Mouse (Mus musculus): ENCODE data around the gene 1700001K19Rik. TPM values are rescaled to one million over a fixed set of nuclear protein-coding genes. Genes with fewer than 3 reads are reported as not detected.
"Not testable (repeated sequence)": the region's sequence is repeated elsewhere in the genome, so short reads cannot be mapped to it uniquely, and the experiment has no call there.

1700001K19Rik gene
- polyA plus RNA-seq, 1 experiment: not detected

DNA sequence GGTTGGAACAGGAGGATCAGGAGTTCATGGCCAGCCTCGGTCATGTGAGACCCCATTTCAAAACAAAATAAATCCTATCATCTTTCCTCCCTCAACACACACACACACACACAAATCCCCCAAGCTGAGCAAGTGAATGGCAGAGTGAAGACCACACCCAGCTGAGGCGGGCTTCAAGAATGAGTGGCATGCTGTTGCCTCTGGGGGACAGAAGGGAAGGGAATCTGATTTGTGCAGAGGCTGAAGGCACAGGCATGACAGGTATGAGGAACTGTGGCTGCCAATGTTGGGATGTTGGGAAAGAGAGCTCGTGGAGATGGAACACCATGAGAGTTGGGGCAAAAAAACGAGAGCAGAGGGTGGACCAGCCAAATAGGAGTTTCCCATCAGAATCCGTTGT, 28.9 kb upstream of the 1700001K19Rik start:
- TF ChIP-seq POLR2A (IDR thresholded peaks at IDR 0.05; ENCODE audit: low read depth, low read length) (no peak), CTCF (IDR thresholded peaks at IDR 0.05; ENCODE audit: extremely low read depth, insufficient read depth, insufficient read length, insufficient replicate concordance) (no peak)
- WGBS: 84% methylated on average over 5 of the region's 5 CpGs

GRCm38 (mm10) chr12:110707451-110707850, 25.0 kb upstream of the 1700001K19Rik start:
- H3K4me3 ChIP-seq (ENCODE audit: extremely low read depth, insufficient read depth, insufficient read length): no peak overlapping the region
- H3K4me1 ChIP-seq (ENCODE audit: control insufficient read depth, insufficient read depth, insufficient read length): peaks cover 4% of the 10 kb centered on the region; the same call in 1 of the 2 replicates
- TF ChIP-seq POLR2A (IDR thresholded peaks at IDR 0.05; ENCODE audit: low read depth, low read length): no peak
- no peak for TF ChIP-seq CTCF (IDR thresholded peaks at IDR 0.05; ENCODE audit: extremely low read depth, insufficient read depth, insufficient read length, insufficient replicate concordance)
- no peaks in the 10 kb centered on the region for H3K36me3 ChIP-seq (ENCODE audit: control insufficient read depth, insufficient read depth, low read length)
- H3K27me3 ChIP-seq (ENCODE audit: control insufficient read depth, insufficient read depth, low read length): no peaks in the 10 kb centered on the region
- 91% methylated on average over 7 of the region's 7 CpGs for WGBS
- DNase-seq (ENCODE audit: low read depth in 1 of 2, low spot score in 2 of 2): no peak
- H3K27ac ChIP-seq (ENCODE audit: insufficient read depth, low read length): no peak overlapping the region

More for the DNA sequence above, 28.9 kb upstream of the 1700001K19Rik start:
- Histone ChIP-seq H3K27me3 (ENCODE audit: control insufficient read depth, insufficient read depth, low read length) (no peaks in the 10 kb centered on the region), H3K27ac (ENCODE audit: insufficient read depth, low read length) (no peak overlapping the region), H3K4me1 (ENCODE audit: control insufficient read depth, insufficient read depth, insufficient read length) (peaks cover 2% of the 10 kb centered on the region; the same call in 1 of the 2 replicates), H3K4me3 (ENCODE audit: extremely low read depth, insufficient read depth, insufficient read length) (no peak overlapping the region), H3K36me3 (ENCODE audit: control insufficient read depth, insufficient read depth, low read length) (no peaks in the 10 kb centered on the region)
- no peak for DNase-seq (ENCODE audit: low read depth in 1 of 2, low spot score in 2 of 2)

DNA sequence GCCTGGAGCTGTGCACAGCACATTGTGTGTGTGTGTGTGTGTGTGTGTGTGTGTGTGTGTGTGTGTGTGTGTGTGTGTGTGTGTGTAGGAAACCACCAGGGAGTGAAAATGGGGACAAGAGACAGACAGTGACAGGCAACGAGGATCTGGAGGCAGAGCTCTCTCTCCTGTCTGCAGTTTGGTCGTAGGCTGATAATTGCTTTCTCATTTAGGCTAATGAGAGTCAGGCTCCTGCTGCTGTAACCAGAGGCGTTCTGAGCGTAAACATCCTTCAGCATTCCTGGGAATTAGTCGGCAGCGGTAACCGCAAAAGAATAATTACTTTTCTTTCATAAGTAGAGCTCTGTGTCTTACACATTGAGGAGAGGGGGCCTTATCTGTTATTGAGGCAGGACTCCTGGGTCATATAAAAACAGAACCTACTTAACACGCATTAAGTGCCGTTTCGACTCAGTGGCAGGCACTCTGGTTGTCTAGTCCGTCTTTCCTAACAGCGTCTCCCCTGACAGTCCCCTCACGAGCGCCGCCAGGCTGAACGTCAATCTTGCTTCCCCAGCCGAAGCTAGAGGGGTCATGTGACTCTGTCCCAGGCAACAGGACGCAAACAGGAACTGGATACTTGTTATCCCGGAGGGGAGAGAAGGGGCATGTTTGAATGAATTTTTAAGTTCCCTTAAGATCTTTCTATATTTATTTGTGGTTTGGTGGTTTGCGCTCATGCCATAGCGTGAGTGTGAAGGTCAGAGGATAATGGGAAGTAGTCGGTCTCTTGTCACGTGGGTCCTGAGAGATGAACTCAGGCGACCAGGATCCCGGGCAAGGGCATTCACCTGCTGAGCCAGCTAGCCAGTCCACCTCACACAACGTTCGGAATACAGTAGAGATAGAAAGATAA, 24.2 kb upstream of the 1700001K19Rik start:
- no peak for TF ChIP-seq POLR2A (IDR thresholded peaks at IDR 0.05; ENCODE audit: low read depth, low read length)
- no peak for TF ChIP-seq CTCF (IDR thresholded peaks at IDR 0.05; ENCODE audit: extremely low read depth, insufficient read depth, insufficient read length, insufficient replicate concordance)
- Histone ChIP-seq H3K4me3 (ENCODE audit: extremely low read depth, insufficient read depth, insufficient read length) (peak overlapping the region; percentile 40), H3K4me1 (ENCODE audit: control insufficient read depth, insufficient read depth, insufficient read length) (peaks cover 4% of the 10 kb centered on the region; the same call in 1 of the 2 replicates), H3K27me3 (ENCODE audit: control insufficient read depth, insufficient read depth, low read length) (no peaks in the 10 kb centered on the region), H3K36me3 (ENCODE audit: control insufficient read depth, insufficient read depth, low read length) (no peaks in the 10 kb centered on the region), H3K27ac (ENCODE audit: insufficient read depth, low read length) (no peak overlapping the region)
- peak in 1 of 2 experiments; percentile 28 for DNase-seq (ENCODE audit: low read depth in 1 of 2, low spot score in 2 of 2)
- 3% methylated on average over 27 of the region's 27 CpGs for WGBS

- not testable (repeated sequence) for H3K27me3 ChIP-seq (ENCODE audit: control insufficient read depth, insufficient read depth, low read length); DNase-seq (ENCODE audit: low read depth in 1 of 2, low spot score in 2 of 2); H3K27ac ChIP-seq (ENCODE audit: insufficient read depth, low read length); H3K4me1 ChIP-seq (ENCODE audit: control insufficient read depth, insufficient read depth, insufficient read length); H3K36me3 ChIP-seq (ENCODE audit: control insufficient read depth, insufficient read depth, low read length); H3K4me3 ChIP-seq (ENCODE audit: extremely low read depth, insufficient read depth, insufficient read length)
- WGBS: 91% methylated on average over 4 of the region's 4 CpGs
Measured at GRCm38 (mm10) chr12:110705419-110705818, 23.0 kb upstream of the 1700001K19Rik start.

- H3K4me3 ChIP-seq (ENCODE audit: extremely low read depth, insufficient read depth, insufficient read length): no peak overlapping the region
- WGBS: 82% methylated on average over 7 of the region's 7 CpGs
- no peak overlapping the region for H3K27ac ChIP-seq (ENCODE audit: insufficient read depth, low read length)
- TF ChIP-seq CTCF (IDR thresholded peaks at IDR 0.05; ENCODE audit: extremely low read depth, insufficient read depth, insufficient read length, insufficient replicate concordance) (no peak), POLR2A (IDR thresholded peaks at IDR 0.05; ENCODE audit: low read depth, low read length) (no peak)
- peaks cover 4% of the 10 kb centered on the region; the same call in 1 of the 2 replicates for H3K4me1 ChIP-seq (ENCODE audit: control insufficient read depth, insufficient read depth, insufficient read length)
- no peak for DNase-seq (ENCODE audit: low read depth in 1 of 2, low spot score in 2 of 2)
- no peaks in the 10 kb centered on the region for H3K27me3 ChIP-seq (ENCODE audit: control insufficient read depth, insufficient read depth, low read length)
- H3K36me3 ChIP-seq (ENCODE audit: control insufficient read depth, insufficient read depth, low read length): no peaks in the 10 kb centered on the region
Measured at GRCm38 (mm10) chr12:110703682-110704081, 21.3 kb upstream of the 1700001K19Rik start.

- Histone ChIP-seq H3K4me1 (ENCODE audit: control insufficient read depth, insufficient read depth, insufficient read length) (peaks cover 9% of the 10 kb centered on the region; the same call in 1 of the 2 replicates), H3K4me3 (ENCODE audit: extremely low read depth, insufficient read depth, insufficient read length) (no peak overlapping the region), H3K27ac (ENCODE audit: insufficient read depth, low read length) (no peak overlapping the region), H3K36me3 (ENCODE audit: control insufficient read depth, insufficient read depth, low read length) (no peaks in the 10 kb centered on the region), H3K27me3 (ENCODE audit: control insufficient read depth, insufficient read depth, low read length) (no peaks in the 10 kb centered on the region)
- TF ChIP-seq CTCF (IDR thresholded peaks at IDR 0.05; ENCODE audit: extremely low read depth, insufficient read depth, insufficient read length, insufficient replicate concordance) (peak; percentile 94), POLR2A (IDR thresholded peaks at IDR 0.05; ENCODE audit: low read depth, low read length) (no peak)
- peak; percentile 57 to 83 for DNase-seq (ENCODE audit: low read depth in 1 of 2, low spot score in 2 of 2)
- 27% methylated on average over 8 of the region's 8 CpGs for WGBS
Measured at GRCm38 (mm10) chr12:110703008-110703471, 20.6 kb upstream of the 1700001K19Rik start.

- TF ChIP-seq POLR2A (IDR thresholded peaks at IDR 0.05; ENCODE audit: low read depth, low read length): no peak
- TF ChIP-seq CTCF (IDR thresholded peaks at IDR 0.05; ENCODE audit: extremely low read depth, insufficient read depth, insufficient read length, insufficient replicate concordance): no peak
- Histone ChIP-seq H3K4me1 (ENCODE audit: control insufficient read depth, insufficient read depth, insufficient read length) (peaks cover 9% of the 10 kb centered on the region; the same call in 1 of the 2 replicates), H3K36me3 (ENCODE audit: control insufficient read depth, insufficient read depth, low read length) (no peaks in the 10 kb centered on the region), H3K27me3 (ENCODE audit: control insufficient read depth, insufficient read depth, low read length) (no peaks in the 10 kb centered on the region), H3K4me3 (ENCODE audit: extremely low read depth, insufficient read depth, insufficient read length) (no peak within 1 kb of the TSS), H3K27ac (ENCODE audit: insufficient read depth, low read length) (no peak within 1 kb of the TSS)
- WGBS: 58% methylated on average over 4 of the region's 4 CpGs
- no peak for DNase-seq (ENCODE audit: low read depth in 1 of 2, low spot score in 2 of 2)
Measured at GRCm38 (mm10) chr12:110702556-110702955, 20.1 kb upstream of the 1700001K19Rik start, which contains the start of gene Hsp90aa1. Gene Hsp90aa1 (minus strand): TSS chr12:110702728.

GRCm38 (mm10) chr12:110701363-110701762, 18.9 kb upstream of the 1700001K19Rik start:
- not testable (repeated sequence) for H3K36me3 ChIP-seq (ENCODE audit: control insufficient read depth, insufficient read depth, low read length); H3K27me3 ChIP-seq (ENCODE audit: control insufficient read depth, insufficient read depth, low read length); DNase-seq (ENCODE audit: low read depth in 1 of 2, low spot score in 2 of 2); H3K27ac ChIP-seq (ENCODE audit: insufficient read depth, low read length); H3K4me3 ChIP-seq (ENCODE audit: extremely low read depth, insufficient read depth, insufficient read length)
- 17% methylated on average over 3 of the region's 3 CpGs for WGBS
- peaks cover 11% of the 10 kb centered on the region; the same call in 1 of the 2 replicates for H3K4me1 ChIP-seq (ENCODE audit: control insufficient read depth, insufficient read depth, insufficient read length)
